Mouse (Mus musculus) kidney, postnatal 36 days (tissue): Measurements from ENCODE around the gene Ap5z1.

Source experiments
- DNase-seq, 2 experiments: peaks; one replicate each; pipeline ENCODE4 v3.0.0; 2021 to 2022; ENCODE audit warnings: mixed read lengths in 2 of 2

Gene Ap5z1

DNA sequence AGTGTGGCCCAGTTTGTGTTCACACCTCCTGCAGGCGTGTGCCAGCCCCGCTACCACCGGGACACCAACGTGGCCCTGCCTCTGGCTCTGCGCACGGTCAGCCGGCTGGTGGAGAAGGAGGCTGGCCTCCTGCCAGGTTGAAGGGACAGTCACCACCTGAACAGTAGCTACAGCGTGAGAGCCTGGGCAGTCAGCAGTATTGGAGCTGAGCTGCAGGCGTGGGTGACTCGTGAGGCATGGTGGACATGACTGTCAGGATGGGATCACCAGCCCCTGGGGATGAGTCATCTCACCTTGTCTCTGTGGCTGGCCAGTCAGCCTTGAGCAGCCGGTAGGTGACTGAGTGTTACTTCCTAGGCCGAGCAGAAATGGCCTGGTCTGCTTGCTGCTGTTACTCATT is 13.6 kb downstream of the Ap5z1 start:
- DNase-seq = peak in 1 of 2 experiments; percentile 50

DNA sequence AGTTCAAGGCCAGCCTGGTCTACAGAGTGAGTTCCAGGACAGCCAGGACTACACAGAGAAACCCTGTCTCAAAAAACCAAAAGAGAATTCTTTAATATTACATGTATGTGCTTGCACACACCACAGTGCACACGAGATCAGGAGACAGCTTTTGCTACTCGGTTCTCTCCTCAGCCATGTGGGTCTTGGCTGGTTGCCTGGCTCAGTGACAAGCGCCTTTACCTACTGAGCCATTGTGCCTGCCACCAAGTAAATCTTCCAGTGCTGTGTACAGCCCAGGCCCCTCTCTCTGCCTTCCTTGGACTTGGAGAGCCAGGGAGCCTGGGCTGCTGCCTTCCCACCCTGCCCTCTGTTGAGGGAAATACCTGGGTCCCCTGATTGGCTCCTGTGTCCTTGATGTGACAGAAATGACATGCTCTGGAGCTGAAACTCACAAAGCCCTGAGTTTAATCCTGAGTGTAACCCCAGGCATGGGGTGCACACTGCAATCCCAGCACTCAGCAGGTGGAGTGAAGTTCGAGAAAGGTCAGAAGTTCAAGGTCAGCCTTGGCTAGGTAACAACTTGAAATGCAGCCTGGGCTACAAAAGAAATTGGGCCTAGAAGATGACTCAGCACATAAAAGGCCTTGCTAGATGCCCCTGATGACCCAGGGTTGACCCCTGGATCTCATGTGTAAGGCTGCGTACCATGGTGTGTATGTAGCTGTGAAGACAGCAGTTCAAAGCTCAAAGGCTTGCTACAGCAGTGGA is 14.3 kb downstream of the Ap5z1 start:
- no peak for DNase-seq

DNA sequence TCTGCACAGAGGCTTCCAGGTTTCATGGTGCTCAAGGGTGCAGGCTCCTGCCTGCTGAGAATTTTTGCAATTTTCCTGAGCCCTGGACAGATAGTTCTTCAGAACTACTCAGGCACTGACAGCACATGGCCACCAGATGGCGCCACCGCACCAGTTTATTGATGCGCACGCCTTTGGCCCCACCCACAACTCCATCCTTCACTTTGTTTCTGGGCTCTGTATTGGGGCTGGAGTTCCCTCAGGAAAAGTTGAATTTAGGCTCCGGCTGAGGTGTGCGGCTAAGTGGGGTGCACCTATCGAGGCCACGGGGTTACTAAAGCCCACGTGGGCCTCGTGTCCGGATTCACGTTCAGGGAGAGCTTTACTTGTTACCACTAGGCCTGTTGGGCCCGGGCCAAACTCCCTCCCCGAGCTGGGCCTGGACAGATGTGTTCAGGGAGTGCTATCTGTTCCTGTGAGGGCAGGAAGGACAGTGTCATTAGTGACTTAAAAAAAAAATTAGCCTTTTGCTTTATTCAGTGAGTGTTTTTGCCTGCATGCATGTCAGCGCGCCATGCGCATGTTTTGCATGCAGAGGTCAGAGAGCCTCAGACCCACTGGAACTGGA is 15.2 kb downstream of the Ap5z1 start:
- peak; percentile 76 to 93 for DNase-seq

DNA sequence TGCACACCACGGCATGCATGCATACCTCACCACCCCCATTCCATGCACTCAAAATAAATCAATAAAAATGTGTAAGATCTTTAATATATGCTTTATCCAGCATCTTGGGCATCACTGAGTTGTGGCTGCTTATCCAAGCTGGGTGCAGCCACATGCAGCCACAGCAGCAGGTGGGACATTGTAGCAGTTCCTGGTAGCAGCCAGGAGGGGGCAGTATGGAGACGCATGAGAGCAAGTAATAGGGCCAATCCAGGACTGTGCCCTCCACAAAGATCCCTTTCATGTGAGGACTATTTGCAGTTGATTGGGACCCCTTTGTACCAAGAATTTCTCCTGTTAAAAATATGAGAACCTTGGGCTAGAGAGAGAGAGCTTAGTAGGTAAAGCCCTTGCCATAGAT is 18.8 kb downstream of the Ap5z1 start:
- peak in 1 of 2 experiments; percentile 57 for DNase-seq

DNA sequence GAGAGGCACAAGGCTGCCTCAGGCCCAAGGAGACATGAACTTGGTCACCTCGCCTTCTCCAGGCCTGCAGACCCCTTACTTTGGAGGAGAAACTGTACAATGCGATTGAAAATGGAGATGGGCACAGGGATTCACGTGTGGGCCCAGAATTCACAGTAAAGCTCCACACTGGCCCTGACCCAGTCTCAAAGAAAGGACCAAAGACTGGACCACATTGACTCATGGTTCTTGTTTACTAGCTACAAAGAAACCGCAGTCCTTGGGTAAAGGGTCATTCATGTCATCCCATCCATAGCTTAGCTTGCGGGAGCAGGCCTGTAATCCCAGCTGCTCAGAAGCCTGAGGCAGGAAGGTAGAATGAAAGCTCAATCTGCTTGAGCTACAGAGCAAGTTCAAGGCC is 19.8 kb downstream of the Ap5z1 start:
- DNase-seq = no peak

DNA sequence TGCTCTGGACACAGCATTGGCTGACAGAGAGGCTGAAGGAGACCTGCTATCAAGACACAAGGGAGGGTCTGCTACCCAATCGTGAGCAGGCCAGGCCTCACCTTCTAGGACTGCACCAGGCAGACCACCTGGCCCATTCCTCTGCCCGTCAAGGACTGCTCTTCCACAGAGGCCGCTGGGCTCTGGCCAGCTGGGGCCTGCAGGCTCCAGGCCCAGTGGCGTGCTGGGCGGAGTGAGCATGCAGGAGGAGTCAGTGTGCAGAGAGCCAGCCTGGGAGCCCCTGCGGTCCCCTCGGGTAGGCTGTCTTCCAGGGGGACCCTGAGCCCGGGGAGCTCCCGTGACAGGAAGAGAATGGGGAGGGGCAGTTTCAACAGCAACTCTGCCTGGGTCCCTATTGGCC is 22.9 kb downstream of the Ap5z1 start:
- DNase-seq = no peak

DNA sequence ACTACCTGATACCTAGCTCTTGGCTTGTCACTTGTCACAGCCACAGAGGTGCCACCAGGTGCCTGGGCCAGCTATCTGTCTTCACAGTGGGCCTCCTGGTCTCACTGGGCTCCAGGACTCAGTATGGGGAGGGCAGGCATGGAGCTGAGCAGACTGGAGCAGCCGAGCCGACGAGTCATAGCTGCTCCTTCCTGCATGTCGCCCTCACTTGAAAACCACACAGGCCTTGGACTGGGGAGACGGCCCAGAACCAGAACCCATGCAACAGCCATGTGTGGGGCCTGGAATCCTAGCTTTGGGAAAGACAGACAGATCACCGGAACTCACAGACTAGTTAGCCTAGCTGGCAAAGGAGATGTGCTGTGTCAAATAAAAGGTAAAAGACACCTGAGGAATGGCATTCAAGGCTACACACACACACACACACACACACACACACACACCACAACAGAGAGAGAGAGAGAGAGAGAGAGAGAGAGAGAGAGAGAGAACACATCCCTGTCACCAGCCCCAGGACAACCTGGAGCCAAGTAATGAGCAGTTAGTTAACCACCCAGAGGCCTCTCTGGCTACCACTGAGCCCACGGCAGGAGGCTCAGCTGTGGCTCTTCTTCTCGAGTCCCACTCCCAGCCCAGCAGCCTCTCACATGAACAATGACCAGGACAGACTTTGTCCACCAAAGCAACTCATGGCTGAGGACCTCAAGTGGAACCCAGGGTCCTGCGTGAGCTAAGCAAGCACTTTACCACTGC is 26.4 kb downstream of the Ap5z1 start:
- no peak for DNase-seq

DNA sequence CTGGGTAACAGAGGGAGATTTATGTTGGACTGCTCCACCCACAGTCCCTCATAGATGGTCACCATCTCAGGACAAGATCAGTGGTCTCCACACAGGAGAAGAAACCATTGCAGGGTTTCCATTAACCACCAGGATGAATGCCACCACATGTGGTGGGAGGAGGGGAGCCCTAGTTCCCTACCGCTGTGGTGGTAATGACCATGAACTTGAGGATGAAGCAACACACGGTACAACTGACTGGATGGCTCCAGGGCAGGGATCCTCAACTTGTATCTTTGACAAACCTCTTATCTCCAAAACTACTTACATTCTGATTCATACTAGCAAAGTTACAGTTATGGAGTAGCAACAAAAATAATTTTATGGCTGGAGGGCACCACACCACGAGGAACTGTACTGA is 29.6 kb downstream of the Ap5z1 start:
- DNase-seq = no peak

DNA sequence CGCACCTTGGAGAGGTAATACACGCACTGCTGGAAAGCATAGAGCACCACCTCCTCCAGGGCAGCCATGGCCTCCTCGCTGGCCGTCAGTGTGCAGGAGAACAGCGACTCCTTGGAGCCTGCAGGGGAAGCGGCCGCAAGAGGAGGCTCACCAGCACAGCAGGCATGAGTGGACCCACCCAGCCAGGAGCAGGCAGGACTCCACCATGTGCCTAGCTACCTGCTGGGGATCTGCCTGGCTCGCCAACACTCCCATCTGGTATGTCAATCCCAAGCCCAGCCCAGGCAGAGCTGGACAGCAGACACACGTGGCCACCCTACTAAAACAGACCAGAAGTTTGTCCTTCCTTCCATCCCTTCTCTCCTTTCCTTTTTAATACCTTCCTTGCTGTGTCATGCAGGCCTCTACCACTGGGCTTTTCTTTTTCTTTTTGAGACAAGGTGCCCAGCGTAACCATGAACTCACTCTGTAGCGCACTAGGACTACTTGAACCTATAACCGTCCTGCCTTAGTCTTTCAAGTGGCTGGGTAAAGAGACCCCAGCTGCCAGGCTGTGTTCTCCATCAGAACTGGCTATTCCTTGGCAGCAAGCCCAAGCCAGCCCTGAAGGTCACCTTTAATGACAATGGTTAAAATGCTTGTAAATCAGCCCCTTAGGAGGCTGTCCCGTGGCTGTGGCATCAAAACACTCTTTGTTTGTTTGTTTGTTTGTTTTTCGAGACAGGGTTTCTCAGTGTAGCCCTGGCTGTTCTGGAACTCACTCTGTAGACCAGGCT is 31.8 kb downstream of the Ap5z1 start:
- no peak for DNase-seq

DNA sequence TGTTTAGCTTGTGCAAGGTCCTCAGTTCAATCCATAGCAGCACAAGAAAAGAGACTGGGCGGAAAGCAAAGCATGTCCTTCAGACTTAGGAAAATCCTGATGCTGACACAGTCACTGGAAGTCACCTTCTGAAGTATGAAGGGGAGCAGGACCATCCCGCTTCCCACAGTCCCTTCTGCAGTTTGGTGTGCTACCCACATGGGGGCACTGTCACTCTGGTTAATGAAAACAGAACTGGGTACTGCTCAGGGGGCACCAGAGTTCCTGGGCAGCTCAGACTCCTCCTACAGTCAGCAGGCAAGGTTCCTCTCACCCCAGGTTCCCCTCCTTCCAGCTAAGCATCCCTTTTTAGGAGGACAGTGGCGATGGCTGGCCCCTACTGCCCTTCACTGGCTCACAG is 35.2 kb downstream of the Ap5z1 start:
- peak in 1 of 2 experiments; percentile 48 for DNase-seq

DNA sequence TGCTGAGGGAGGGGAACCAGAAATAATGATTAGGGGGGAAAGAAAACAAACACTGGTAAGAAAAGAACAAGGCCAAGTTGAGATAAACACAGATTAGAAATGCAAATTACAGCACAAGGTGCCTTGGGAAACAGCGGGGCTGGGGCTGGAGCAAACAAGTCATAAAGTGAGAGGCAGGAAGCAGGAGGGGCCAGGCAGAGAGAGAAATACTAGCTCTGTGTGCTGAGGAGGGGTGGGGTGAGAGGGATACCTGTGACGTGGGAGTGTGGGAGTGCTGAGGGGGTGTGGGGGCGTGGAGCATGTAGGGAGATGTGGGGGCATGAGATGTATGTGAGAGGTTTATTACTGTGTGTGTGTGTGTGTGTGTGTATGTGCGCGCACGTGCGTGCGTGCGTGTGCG is 37.2 kb downstream of the Ap5z1 start:
- DNase-seq = peak in 1 of 2 experiments; percentile 4

DNA sequence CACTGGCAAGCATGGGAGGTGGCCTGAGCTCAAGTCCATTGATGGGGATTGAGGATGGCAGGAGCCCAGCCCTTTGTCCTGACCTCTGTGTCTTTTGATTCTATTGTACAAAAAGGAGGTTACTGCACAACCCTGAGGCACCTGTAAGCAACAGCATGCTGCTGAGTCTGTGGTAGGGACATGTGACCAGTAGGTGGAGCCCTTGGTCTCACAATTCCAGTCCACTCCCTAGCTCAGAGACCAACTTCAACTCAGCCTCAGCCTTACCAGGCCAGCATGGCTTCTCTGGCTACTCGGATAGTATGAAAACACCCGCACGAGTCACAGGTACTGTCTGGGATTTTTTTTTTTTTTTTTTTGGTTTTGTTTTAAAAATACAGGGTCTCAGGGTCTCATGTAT is 38.7 kb downstream of the Ap5z1 start:
- peak; percentile 85 to 87 for DNase-seq

DNA sequence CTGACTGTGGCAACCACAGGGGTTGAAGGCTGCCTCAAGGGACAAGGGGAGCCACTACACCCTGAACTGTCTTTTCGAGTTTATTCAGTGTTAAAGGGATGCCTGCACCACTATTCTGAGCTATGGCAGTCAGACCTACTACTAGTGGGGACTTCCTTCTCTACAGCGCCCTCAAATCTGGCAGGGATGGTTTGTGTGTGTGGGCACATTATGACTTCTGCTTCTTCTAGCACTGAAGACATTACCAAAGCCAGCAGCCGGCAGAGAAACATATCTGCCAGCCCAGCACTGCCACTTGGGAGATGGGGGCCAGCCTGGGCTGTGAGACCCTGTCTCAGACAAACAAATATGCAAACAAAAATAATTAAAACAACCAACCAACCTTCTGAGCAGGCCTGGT is 40.4 kb downstream of the Ap5z1 start:
- DNase-seq = no peak

DNA sequence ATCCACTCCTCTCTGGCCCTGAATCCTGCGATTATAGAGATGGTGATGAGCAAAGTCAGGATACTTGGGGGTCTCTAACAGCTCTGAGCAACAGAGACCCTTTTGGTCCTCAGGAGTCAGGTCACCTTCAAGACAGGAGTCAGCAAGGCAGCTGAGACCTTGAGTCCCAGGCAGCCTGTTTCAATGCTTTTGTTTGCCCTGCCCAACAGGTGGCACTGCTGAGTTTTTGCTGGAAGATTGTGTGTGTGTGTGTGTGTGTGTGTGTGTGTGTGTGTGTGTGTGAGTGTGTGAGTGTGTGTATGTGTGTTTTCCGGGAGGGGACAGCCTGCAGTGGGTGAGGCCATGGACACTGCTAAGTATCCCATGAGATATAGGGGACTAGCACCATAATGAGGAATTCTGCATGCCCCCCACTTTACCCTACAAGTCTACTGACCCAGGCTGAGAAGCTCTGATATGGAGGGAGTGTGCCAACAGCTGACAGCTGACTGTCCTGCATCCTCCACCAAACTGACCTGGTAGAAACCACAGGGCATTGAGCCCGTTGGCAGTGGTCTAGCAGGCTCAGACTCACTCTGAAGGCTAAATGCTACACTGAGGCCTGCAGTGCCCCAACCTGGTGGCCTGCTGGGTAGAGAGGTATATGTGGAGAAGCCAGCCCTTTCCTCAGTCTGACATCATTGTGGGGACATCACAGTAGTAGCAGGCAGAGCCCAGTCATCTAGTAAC is 42.1 kb downstream of the Ap5z1 start:
- peak in 1 of 2 experiments; percentile 56 for DNase-seq

DNA sequence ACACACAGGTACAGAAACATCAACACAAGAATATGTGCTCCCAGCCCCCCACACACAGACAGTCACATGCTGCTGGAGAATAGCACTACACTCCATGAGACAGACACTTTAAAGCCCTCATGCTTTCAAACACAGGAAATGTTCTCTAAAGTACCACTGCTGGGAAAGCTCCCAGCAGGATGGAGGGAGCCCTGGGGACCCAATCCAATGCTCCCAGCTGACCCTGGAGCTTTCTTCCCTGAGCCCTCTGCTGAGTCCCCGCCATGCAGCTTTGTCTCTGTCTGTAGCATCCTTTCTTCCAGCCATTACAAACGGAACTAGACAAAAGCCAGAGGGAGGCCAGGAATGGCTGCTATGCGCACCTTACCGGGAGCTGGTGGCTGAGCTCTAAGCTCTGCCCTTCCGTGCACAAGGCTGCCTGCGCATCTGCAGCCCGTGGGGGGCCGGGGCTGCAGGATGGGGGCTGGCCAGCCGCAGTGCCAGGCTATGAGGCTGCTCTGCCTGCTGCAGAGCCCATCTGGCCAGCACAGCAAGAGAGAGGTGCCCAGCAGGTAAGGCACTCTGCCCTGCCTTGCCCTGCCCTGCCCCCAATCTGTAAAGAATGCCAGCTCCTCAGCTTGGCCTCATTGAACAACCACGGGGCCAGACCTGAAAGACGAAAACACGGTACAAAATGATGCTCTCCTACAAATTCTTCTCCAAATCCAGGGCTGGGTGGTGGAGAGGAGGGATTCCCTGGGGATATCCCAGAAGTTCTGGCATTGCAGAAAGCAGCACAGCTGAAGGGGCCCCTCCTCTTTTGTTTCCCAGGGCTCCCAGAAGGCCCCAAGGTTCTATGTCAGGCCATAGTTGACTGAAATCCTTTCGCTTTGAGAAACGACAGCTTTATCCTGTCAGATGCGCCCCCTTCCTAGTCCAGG is 45.7 kb downstream of the Ap5z1 start:
- peak in 1 of 2 experiments; percentile 16 for DNase-seq

DNA sequence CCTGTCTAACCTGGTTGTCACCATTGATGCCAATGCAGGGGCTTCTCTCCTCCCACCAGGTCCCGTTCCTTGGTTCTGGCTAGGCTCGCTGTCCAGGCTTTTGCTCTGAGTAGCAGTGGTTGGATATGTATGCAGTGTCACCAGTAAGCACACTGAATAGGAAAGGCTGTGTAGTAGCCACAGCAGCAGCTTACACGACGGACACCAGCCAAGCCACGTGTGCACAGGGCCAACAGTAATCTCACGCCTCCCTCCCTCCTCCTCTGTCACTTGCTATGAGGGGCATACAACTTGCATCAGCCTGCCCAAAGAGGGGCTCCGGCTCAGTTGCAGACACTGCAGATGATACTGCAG is 46.3 kb downstream of the Ap5z1 start:
- DNase-seq = no peak

DNA sequence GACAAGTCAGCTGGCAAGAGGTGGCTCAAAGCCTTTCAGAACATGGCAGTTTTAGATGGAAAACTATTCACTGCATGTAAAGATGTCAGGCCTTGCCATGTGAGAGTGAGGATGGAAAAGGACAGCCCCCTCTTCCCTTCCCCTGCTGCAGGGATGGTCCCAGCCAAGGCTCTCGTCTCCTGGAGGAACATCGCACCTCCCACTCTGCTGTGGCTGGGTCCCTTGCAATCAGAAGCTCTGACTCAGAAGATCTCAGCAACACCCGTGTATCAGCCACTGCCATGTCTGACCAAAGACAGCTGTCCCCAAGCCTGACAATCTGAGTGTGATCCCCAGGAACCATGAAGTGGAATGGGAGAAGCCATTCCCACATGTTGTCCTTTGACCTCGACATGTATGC is 48.4 kb downstream of the Ap5z1 start:
- no peak for DNase-seq

DNA sequence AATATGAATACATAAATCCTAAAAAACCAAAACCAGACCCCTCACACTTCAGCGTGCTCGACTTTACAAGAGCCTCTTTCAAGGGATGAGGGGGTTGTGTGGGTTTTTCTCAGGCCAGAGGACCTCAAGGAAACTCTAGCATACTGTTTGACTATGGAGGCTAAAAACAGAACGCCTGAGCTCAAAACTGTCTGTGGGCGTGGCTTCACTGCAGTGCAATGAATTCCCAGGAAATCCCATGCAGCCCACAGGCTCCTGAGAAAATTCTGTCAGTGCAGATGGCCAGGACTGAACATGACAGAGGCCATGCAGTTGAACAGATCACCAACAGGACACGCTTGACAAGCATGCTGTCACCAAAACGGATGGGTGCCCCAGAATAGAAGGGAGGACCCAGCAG is 55.2 kb downstream of the Ap5z1 start:
- DNase-seq = no peak

DNA sequence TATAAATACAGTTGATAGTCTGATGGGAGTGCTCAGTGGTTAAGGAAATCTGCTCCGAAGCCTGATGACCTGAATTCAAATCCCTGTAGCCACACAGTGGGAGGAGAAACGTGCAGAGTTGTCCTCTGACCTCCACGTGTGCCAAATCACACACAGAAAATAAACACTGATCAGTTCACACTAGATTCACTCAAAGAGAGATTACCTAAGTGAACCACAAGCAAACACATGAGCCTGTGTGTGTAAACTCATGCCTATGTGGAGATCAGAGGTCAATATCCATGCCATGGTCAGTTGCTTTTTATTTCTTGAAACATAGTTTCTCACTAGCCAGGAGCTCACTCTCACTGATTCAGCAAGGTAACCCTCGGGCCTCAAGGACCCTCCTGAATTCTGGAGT is 56.6 kb downstream of the Ap5z1 start:
- DNase-seq = no peak

DNA sequence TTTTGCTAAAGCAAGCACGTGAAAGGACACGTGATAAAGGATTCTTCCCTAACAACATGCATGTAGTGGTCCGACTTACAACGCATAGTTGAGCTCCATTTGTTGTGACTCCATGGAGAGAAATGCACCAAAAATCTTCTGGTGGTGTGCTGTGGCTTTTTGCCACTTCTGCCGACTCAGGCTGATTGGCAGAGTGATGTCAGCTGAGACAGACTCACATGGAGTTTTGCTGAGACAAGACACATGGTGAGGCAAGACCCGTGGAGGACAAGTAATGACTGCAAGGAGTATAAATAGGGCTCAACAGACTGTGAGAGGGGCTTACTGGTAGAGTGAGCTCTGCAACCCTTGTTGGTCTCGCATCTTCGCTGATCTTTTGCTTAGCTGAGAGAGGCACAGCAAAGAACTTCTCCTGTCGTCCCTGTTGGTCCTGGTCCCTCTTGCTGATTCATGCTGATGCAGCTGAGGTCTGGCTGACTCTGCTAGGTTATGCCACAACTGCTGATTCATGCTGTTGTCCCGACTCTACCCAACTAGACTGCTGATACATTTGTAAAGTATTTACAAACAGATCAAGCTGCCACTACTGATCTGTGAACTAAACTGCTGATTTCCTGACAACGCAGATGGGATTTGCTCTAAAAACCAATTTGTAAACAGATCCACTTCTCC is 57.6 kb downstream of the Ap5z1 start:
- no peak for DNase-seq
